Mouse (Mus musculus) liver, adult 2 months (tissue): Measurements from ENCODE around the gene Mapk13.

Source experiments
- CTCF ChIP-seq: fragments of 200-500 bp; IDR thresholded peaks from 2 replicates; pipeline ENCODE4 v1.5.1; 2011; ENCODE audit warnings: low read depth, low read length, control low read depth
- POLR2A ChIP-seq: fragments of 200-500 bp; IDR thresholded peaks from 2 replicates; pipeline ENCODE4 v1.6.1; 2011; ENCODE audit warnings: low read length, control low read depth; ENCODE audit not compliant: insufficient read depth; ENCODE audit errors: extremely low read depth

- TF ChIP-seq CTCF (no peak), POLR2A (no peak)
Observed at GRCm38 (mm10) chr17:28804973-28805372, 35.9 kb downstream of the Mapk13 start.
